Mouse (Mus musculus) cerebellum, adult 2 months (tissue): ENCODE results near the gene Pgm2. TPM values are rescaled to one million over a fixed set of nuclear protein-coding genes. Genes with fewer than 3 reads are reported as not detected.

Experiments used
- DNase-seq, 2 experiments: peaks; one replicate each; pipeline ENCODE4 v3.0.0; 2021
- H3K27ac ChIP-seq: fragments of 200-500 bp; 2 replicates; pipeline ENCODE4 v1.5.1; 2012; ENCODE audit warnings: low read length, control low read depth, inconsistent platforms; ENCODE audit not compliant: insufficient read depth
- H3K27me3 ChIP-seq: fragments of 200-500 bp; 2 replicates; pipeline ENCODE4 v1.6.1; 2012; ENCODE audit warnings: inconsistent platforms, mild to moderate bottlenecking, low read length, moderate library complexity; ENCODE audit not compliant: control insufficient read depth, insufficient read depth
- H3K4me1 ChIP-seq: fragments of 200-500 bp; 2 replicates; pipeline ENCODE4 v1.6.1; 2011; ENCODE audit warnings: low read length; ENCODE audit not compliant: control insufficient read depth, insufficient read depth
- H3K4me3 ChIP-seq: fragments of 200-500 bp; replicated peaks from 2 replicates; pipeline ENCODE3; 2011; ENCODE audit warnings: mild to moderate bottlenecking, low read depth, low read length, control low read depth; ENCODE audit not compliant: insufficient read depth
- CTCF ChIP-seq: fragments of 200-500 bp; IDR thresholded peaks from 2 replicates; pipeline ENCODE4 v1.5.1; 2011; ENCODE audit warnings: low read depth, mild to moderate bottlenecking, control low read depth, low read length, moderate library complexity, borderline replicate concordance; ENCODE audit not compliant: insufficient read depth
- POLR2A ChIP-seq: fragments of 200-500 bp; IDR thresholded peaks from 2 replicates; pipeline ENCODE4 v1.6.1; 2011; ENCODE audit warnings: low read length, control low read depth, borderline replicate concordance; ENCODE audit not compliant: insufficient read depth
- WGBS: fragments of 180-500 bp; shearing (Covaris S2); methylation state at CpG from one replicate; pipeline ENCODE4 v1.1.7; 2018; 5-methylcytosine and 5-hydroxymethylcytosine counted together
- polyA plus RNA-seq: library from polyadenylated mRNA; depleted of rRNA; stranded (reverse); fragments of >200 nt; gene quantifications from 2 replicates; pipeline ENCODE4 v1.2.3, GENCODE M21; 2012

Gene Pgm2
- polyA plus RNA-seq, 1 experiment, result 8.4 TPM

- WGBS, result 89% methylated on average over 5 of the region's 5 CpGs
- TF ChIP-seq POLR2A, result no peak
- no peak for TF ChIP-seq CTCF
These were observed 38.8 kb downstream of the Pgm2 start for GRCm38 (mm10) chr5:64131550-64131949.

GRCm38 (mm10) chr5:64133901-64134300, 41.2 kb downstream of the Pgm2 start:
- no peak for DNase-seq
- 92% methylated on average over 4 of the region's 4 CpGs for WGBS
- Histone ChIP-seq H3K27me3 (no peaks in the 10 kb centered on the region), H3K4me1 (no peaks in the 10 kb centered on the region), H3K27ac (no peak overlapping the region), H3K4me3 (no peak overlapping the region)
- TF ChIP-seq CTCF (no peak), POLR2A (no peak)

More at GRCm38 (mm10) chr5:64131550-64131949, 38.8 kb downstream of the Pgm2 start:
- no peak for DNase-seq
- Histone ChIP-seq H3K4me3 (no peak overlapping the region), H3K27me3 (no peaks in the 10 kb centered on the region), H3K4me1 (no peaks in the 10 kb centered on the region), H3K27ac (no peak overlapping the region)

- Histone ChIP-seq H3K27ac (no peak overlapping the region), H3K4me3 (no peak overlapping the region), H3K27me3 (no peaks in the 10 kb centered on the region), H3K4me1 (no peaks in the 10 kb centered on the region)
- 77% methylated on average over 5 of the region's 5 CpGs for WGBS
- DNase-seq, result no peak
- TF ChIP-seq CTCF, result peak; percentile 28; the same call in 1 of the 2 replicates
- TF ChIP-seq POLR2A, result no peak
These were observed 43.6 kb downstream of the Pgm2 start for GRCm38 (mm10) chr5:64136325-64136724.

DNA sequence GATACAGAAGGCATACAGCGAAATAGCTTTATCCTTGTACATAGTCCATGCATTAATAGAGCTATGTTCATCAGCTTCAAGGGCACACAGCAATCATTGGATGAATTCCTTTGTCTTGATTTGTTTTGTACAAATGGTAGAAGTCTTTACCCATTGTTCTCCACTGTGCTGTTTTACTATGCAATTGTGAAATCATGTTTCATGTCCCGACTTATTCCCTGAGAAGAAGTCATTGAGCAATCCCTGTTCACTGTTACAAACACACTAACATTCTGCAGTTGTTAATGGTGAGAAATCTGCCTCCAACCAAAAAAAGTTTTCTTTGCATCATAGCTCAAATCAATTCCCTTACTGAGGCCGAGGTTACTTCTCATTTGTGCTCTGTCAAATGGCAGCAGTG, 47.5 kb downstream of the Pgm2 start:
- no peak overlapping the region for H3K4me3 ChIP-seq

DNA sequence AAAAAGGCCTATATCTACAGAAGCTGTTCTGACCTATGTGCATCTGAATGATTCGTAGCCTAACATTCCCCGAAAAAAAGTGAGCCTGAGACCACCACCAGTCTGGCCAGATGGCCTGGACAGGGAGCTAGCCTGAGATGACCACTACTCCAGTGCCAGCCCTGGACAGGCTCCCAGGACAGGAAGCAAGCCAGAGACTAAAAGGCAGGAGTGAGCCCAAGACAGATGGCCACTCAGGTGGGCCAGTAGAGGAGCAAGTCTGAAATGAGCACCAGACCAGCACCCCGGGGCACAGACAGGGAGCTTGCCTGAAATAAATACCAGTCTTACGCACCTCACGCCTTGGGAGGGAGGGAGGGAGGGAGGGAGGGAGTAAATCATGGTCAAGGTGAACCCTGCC, 51.6 kb downstream of the Pgm2 start:
- peak; percentile 84 to 90 for DNase-seq
- 5% methylated on average over 5 of the region's 5 CpGs for WGBS
- no peak for TF ChIP-seq POLR2A
- TF ChIP-seq CTCF, result no peak

More for the DNA sequence above, 47.5 kb downstream of the Pgm2 start:
- no peak for DNase-seq
- 93% methylated on average over 3 of the region's 3 CpGs for WGBS
- no peak overlapping the region for H3K27ac ChIP-seq
- peaks cover 10% of the 10 kb centered on the region for H3K4me1 ChIP-seq
- TF ChIP-seq POLR2A, result no peak
- no peak for TF ChIP-seq CTCF
- no peaks in the 10 kb centered on the region for H3K27me3 ChIP-seq

GRCm38 (mm10) chr5:64146384-64147005, 53.7 kb downstream of the Pgm2 start:
- Histone ChIP-seq H3K4me1 (peaks cover 22% of the 10 kb centered on the region), H3K27ac (no peak overlapping the region), H3K4me3 (no peak overlapping the region), H3K27me3 (no peaks in the 10 kb centered on the region; the same call in 1 of the 2 replicates)
- DNase-seq, result no peak
- WGBS, result 91% methylated on average over 10 of the region's 10 CpGs
- TF ChIP-seq CTCF (no peak), POLR2A (no peak)

More for the DNA sequence above, 51.6 kb downstream of the Pgm2 start:
- H3K27ac ChIP-seq, result no peak overlapping the region
- H3K27me3 ChIP-seq, result no peaks in the 10 kb centered on the region
- H3K4me3 ChIP-seq, result no peak overlapping the region
- H3K4me1 ChIP-seq, result peaks cover 22% of the 10 kb centered on the region

DNA sequence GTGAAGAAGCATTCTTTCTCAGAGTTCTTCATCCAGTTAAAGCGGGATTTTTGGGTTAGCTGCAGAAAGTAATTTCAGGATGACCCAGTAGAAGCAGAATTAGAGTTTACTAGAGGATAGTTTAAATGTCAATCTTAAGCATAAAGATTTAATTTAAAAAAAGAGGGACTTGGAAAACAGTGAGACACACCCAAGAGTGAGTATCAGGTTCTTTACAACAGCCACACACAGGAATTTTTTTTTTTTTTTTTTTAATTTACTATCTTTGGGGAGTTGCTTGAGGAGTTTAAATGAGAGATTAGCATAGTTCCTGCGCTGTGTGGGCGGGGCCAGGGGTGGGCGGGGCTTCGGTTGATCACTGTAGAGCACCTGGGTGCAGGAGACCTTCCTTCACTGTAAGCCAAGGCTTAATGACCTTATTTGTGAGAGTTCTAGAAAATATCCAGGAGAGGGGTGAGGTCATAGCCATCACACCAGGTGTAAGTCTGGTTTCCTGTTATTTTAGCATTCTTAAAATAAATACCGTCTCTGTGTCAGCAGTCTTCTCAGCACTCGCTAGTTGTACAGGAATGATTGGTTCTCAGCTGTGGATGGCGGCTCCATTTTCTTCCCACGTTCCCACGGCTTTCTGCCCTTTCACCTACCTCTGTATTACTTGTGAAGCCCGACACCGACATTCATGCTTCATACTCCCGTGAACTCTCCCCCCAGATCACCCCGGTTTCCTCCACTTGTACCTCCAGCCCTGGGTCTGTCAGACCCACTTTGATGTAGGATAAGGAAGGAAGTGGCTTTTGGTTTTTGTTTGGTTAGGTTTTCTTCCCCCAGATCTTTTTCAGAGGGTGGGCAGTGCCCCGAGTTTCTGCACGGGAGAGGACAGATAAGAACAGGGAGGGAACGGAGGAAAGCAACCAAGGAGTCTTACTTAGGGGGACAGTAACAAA, 56.7 kb downstream of the Pgm2 start:
- no peak for TF ChIP-seq CTCF
- no peak for TF ChIP-seq POLR2A
- no peak overlapping the region for H3K4me3 ChIP-seq
- WGBS, result 52% methylated on average over 17 of the region's 17 CpGs

More for the DNA sequence above, 56.7 kb downstream of the Pgm2 start:
- Histone ChIP-seq H3K4me1 (peaks cover 14% of the 10 kb centered on the region), H3K27me3 (no peaks in the 10 kb centered on the region; the same call in 1 of the 2 replicates), H3K27ac (no peak overlapping the region)
- DNase-seq, result no peak
